Mouse (Mus musculus): Measurements from ENCODE around the gene Nr3c2. TPM values are rescaled to one million over a fixed set of nuclear protein-coding genes. Genes with fewer than 3 reads are reported as not detected.

Nr3c2 gene
- total RNA-seq, 2 experiments from 2014 or later: 17.9 to 22.7 TPM

GRCm38 (mm10) chr8:77282605-77283236 is 383.5 kb downstream of the Nr3c2 start:
- no peak for DNase-seq (ENCODE audit: low spot score)
- intact Hi-C loops (cut with DNase I): no loop called here

- DNase-seq (ENCODE audit: low spot score): no peak
- intact Hi-C loops (cut with DNase I): no loop called here
Observed at GRCm38 (mm10) chr8:77284473-77284872, 385.2 kb downstream of the Nr3c2 start.

DNA sequence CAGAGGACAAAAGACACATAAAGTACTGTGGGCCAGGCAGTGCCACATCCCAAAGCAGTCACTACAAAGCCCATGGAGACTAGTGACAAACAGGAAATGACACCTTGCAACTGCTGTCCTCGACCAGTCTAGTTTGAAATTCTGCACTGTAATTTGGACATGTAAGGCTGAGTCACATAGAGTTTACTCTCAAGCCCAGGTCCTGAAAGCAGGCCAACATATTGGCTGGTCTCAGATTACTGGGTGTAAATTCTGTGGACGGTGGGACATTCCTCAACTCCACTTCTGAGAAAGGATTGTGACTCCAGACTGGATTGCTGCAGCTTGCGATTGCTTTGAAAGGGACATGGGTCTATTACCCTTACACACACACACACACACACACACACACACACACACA is 388.8 kb downstream of the Nr3c2 start:
- no peak for DNase-seq (ENCODE audit: low spot score)
- intact Hi-C loops (cut with DNase I): no loop called here

DNA sequence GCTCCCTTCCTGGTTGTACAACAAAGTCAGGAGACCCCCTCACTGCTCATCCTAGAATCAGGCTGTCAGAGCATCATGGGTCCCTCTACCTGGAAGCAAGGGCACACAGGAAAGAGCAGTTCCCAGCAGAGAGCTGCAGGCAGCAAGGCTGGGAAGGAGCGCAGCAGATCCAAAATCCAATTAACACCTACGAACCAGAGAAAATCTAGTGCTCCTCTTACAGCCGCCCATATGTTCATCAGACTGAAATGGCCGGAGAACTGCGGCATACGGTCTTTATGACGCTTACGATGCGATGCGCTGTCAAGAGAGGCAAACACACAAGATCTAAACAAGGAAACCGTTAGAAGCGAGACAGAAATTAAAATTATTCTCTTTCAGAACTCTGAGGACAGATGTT is 389.2 kb downstream of the Nr3c2 start:
- intact Hi-C loops (cut with DNase I): no loop called here
- no peak for DNase-seq (ENCODE audit: low spot score)

DNA sequence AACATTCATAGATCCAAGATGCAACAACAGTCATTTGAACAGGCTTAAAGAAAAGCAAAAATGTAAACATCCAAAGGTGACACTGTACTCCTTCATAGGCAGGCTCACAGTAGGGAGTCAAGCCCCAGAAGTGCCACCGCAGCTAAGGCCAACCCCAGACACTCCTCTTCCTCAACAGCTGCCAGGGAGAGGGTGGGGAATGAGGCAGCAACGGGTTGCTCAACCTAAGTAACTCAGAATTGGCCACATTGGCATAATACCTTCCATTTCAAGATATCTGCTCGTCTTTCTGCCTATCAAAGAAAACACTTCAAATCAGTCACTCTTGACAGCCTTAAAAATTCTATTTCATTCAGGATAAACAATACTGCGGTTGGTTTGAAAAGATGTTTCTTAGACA is 392.9 kb downstream of the Nr3c2 start:
- DNase-seq (ENCODE audit: low spot score): no peak
- intact Hi-C loops (cut with DNase I): no loop called here

- intact Hi-C loops (cut with DNase I): no loop called here
- DNase-seq (ENCODE audit: low spot score): no peak
Observed at GRCm38 (mm10) chr8:77292649-77293048, 393.4 kb downstream of the Nr3c2 start.

GRCm38 (mm10) chr8:77294599-77294998 is 395.4 kb downstream of the Nr3c2 start:
- intact Hi-C loops (cut with DNase I): no loop called here
- no peak for DNase-seq (ENCODE audit: low spot score)

Measured in heart, postnatal 25 days (tissue).